Mouse (Mus musculus) heart, adult 9 months (tissue): ENCODE measurements around the gene Mmp2.

Experiments used
- DNase-seq, 2 experiments: peaks; one replicate each; pipeline ENCODE4 v3.0.0; 2022; ENCODE audit warnings: low spot score in 2 of 2

Gene Mmp2

DNA sequence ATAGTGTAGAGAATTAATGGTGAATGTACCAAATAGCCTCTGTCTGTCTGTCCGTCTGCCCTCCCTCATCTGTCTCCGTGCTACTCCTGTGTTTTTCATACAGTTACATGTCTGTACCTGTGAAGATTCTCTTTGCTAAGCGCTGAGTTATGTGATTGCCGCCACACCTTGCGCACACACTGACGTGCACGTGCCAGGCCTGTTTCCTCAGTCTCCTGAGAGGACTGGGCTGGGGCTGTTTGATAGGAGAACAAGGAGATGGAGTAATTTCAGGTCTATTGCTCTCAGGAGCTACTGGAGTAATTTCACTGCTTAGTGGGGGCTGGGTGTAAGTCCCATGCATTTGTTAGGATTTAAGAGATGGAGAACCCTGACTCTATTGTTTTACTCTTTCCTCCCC is 68.0 kb downstream of the Mmp2 start:
- no peak for DNase-seq

DNA sequence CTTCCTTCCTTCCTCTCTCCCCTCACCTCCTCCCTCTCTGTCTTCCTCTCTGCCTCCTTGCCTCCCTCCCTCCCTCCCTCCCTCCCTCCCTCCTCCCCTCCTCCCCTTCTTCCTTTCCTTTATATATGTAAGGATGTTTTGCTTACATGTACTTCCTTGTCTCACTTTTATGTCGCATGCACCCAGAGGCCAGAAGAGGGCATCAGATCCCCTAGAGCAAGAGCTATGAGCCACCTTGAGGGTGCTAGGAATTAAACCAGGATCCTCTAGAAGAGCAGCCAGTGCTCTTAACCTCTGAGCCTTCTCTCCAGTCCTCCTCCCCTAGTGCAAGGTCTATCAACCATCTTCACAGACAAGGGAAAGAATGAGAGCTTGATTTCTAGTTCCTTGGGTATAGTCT is 69.0 kb downstream of the Mmp2 start:
- no peak for DNase-seq

- DNase-seq = peak; percentile 37 to 43
Measured at GRCm38 (mm10) chr8:92896611-92897010, 69.5 kb downstream of the Mmp2 start.

GRCm38 (mm10) chr8:92897794-92898193 is 70.7 kb downstream of the Mmp2 start:
- no peak for DNase-seq

GRCm38 (mm10) chr8:92899590-92899989 is 72.5 kb downstream of the Mmp2 start:
- DNase-seq = no peak

DNA sequence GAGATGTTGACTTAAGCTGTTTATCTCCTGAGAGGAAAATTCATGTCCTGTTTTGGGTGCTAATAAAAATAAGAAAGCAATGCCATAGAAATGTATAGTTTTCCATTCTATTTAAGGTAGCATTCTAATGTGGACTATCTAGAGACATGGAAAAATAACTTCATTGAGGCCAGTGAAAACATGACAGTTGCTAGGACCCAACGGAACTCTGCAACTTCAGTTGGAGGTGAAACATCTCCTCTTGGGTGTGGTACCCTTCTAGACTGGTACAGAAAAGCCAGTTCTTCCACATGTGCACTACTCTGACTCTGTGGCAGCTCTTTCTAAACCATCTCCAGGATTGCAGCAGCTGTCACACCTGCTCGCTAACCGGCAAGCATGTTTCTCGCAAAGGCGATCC is 74.0 kb downstream of the Mmp2 start, which contains the start of gene Capns2:
Gene Capns2, plus strand, starts transcription at position 301 of the 400 bp plus-strand sequence.
- no peak for DNase-seq

GRCm38 (mm10) chr8:92902981-92903380 is 75.9 kb downstream of the Mmp2 start:
- peak in 1 of 2 experiments; percentile 8 for DNase-seq
